27 mouse cellular contexts compared by ENCODE assay signal in genomic region chr19:7262592-7262991, GRCm38 (mm10).
"Had no signal": no experiment of that assay in that cellular context is flagged by ENCODE, and none has a peak within 500 bp of the region (broad histone marks: within the 10 kb centered on the region; RNA-seq: fewer than 3 reads in every experiment).

No protein-coding gene starts in this region.

- DNase-seq: gastrocnemius, adult 2 months; gastrocnemius, postnatal 10 days; gastrocnemius, postnatal 25 days; heart, adult 18-20 months; heart, postnatal 10 days; heart, postnatal 4 days; kidney, adult 11 months; kidney, adult 2 months; kidney, adult 9 months; kidney, postnatal 10 days; kidney, postnatal 25 days; kidney, postnatal 4 days; liver; liver, embryonic 13.5 days had no signal

- H3K27me3 ChIP-seq: heart, embryonic 12.5 days; hindbrain, embryonic 13.5 days; hindbrain, embryonic 15.5 days; kidney, embryonic 15.5 days; limb, embryonic 12.5 days had no signal

- H3K27ac ChIP-seq: gastrocnemius, adult 2 months; hindbrain, embryonic 13.5 days; hindbrain, embryonic 15.5 days; hindbrain, postnatal 0 days; kidney, embryonic 15.5 days; layer of hippocampus, adult 2 months; left cerebral cortex, adult 2 months; limb, embryonic 12.5 days; liver, embryonic 13.5 days had no signal

- H3K9ac ChIP-seq: heart, embryonic 12.5 days; hindbrain, embryonic 13.5 days; hindbrain, embryonic 15.5 days; kidney, embryonic 15.5 days; limb, embryonic 12.5 days; liver, embryonic 13.5 days had no signal

- H3K4me3 ChIP-seq: gastrocnemius, adult 2 months; heart, embryonic 10.5 days; heart, embryonic 12.5 days; hindbrain, embryonic 10.5 days; hindbrain, embryonic 13.5 days; hindbrain, embryonic 15.5 days; kidney, embryonic 15.5 days; layer of hippocampus, adult 2 months; left cerebral cortex, adult 2 months; limb, embryonic 10.5 days; limb, embryonic 12.5 days; liver, embryonic 13.5 days had no signal

- H3K9me3 ChIP-seq: heart, embryonic 10.5 days; hindbrain, embryonic 13.5 days; hindbrain, embryonic 15.5 days; kidney, embryonic 15.5 days; limb, embryonic 10.5 days; liver, embryonic 13.5 days had no signal

- H3K36me3 ChIP-seq: heart, embryonic 10.5 days; heart, embryonic 12.5 days; hindbrain, embryonic 10.5 days; hindbrain, embryonic 13.5 days; hindbrain, embryonic 15.5 days; kidney, embryonic 15.5 days; limb, embryonic 10.5 days; limb, embryonic 12.5 days; liver, embryonic 13.5 days had no signal

- ATAC-seq: hindbrain, postnatal 0 days; intestine, embryonic 16.5 days had no signal

- H3K4me2 ChIP-seq: heart, embryonic 12.5 days; hindbrain, embryonic 13.5 days; hindbrain, embryonic 15.5 days; kidney, embryonic 15.5 days; limb, embryonic 12.5 days; liver, embryonic 11.5 days; liver, embryonic 13.5 days had no signal
